Mouse (Mus musculus): ENCODE measurements at regions not wholly inside any gene's neighbourhood (a gene's known extent, or its start where the extent isn't known, plus 50 kb on each side); places are given as distances from the start of the nearest gene placed in this dataset.

GRCm38 (mm10) chr10:17518423-17519175 is 204.4 kb upstream of the Cited2 start:
- WGBS, result 77% methylated on average over 9 of the region's 9 CpGs

GRCm38 (mm10) chr10:17522026-17522541 is 200.9 kb upstream of the Cited2 start:
- no peaks in the 10 kb centered on the region for H3K27me3 ChIP-seq (replicated peaks)
- no peak for ATAC-seq (ENCODE audit: low FRiP score)
- H3K36me3 ChIP-seq, result no peaks in the 10 kb centered on the region
- no peak overlapping the region for H3K27ac ChIP-seq (replicated peaks)
- H3K9me3 ChIP-seq (replicated peaks), result no peaks in the 10 kb centered on the region
- no peak overlapping the region for H3K4me3 ChIP-seq (replicated peaks)
- H3K9ac ChIP-seq (replicated peaks), result no peak overlapping the region
- WGBS, result 15% methylated on average over 5 of the region's 5 CpGs
- no peak overlapping the region for H3K4me2 ChIP-seq
- H3K4me1 ChIP-seq, result no peaks in the 10 kb centered on the region

More at GRCm38 (mm10) chr10:17518423-17519175, 204.4 kb upstream of the Cited2 start:
- H3K4me2 ChIP-seq, result no peak overlapping the region
- no peak overlapping the region for H3K4me3 ChIP-seq (replicated peaks)
- no peaks in the 10 kb centered on the region for H3K36me3 ChIP-seq
- H3K27ac ChIP-seq (replicated peaks), result no peak overlapping the region
- ATAC-seq (ENCODE audit: low FRiP score), result no peak
- no peak overlapping the region for H3K9ac ChIP-seq (replicated peaks)
- no peaks in the 10 kb centered on the region for H3K27me3 ChIP-seq (replicated peaks)
- H3K4me1 ChIP-seq, result no peaks in the 10 kb centered on the region
- H3K9me3 ChIP-seq (replicated peaks), result no peaks in the 10 kb centered on the region

GRCm38 (mm10) chr10:17523558-17524328 is 199.3 kb upstream of the Cited2 start:
- H3K9me3 ChIP-seq (replicated peaks), result no peaks in the 10 kb centered on the region
- H3K4me2 ChIP-seq, result no peak overlapping the region
- H3K4me1 ChIP-seq, result no peaks in the 10 kb centered on the region
- no peaks in the 10 kb centered on the region for H3K27me3 ChIP-seq (replicated peaks)
- no peak overlapping the region for H3K27ac ChIP-seq (replicated peaks)
- no peaks in the 10 kb centered on the region for H3K36me3 ChIP-seq
- no peak overlapping the region for H3K9ac ChIP-seq (replicated peaks)
- 70% methylated on average over 6 of the region's 6 CpGs for WGBS
- ATAC-seq (ENCODE audit: low FRiP score), result no peak
- H3K4me3 ChIP-seq (replicated peaks), result no peak overlapping the region

- no peaks in the 10 kb centered on the region for H3K36me3 ChIP-seq
- no peaks in the 10 kb centered on the region for H3K9me3 ChIP-seq (replicated peaks)
- 41% methylated on average over 4 of the region's 4 CpGs for WGBS
- H3K4me1 ChIP-seq, result no peaks in the 10 kb centered on the region
- no peaks in the 10 kb centered on the region for H3K27me3 ChIP-seq (replicated peaks)
- no peak overlapping the region for H3K4me3 ChIP-seq (replicated peaks)
- H3K4me2 ChIP-seq, result no peak overlapping the region
- H3K9ac ChIP-seq (replicated peaks), result no peak overlapping the region
- H3K27ac ChIP-seq (replicated peaks), result no peak overlapping the region
- no peak for ATAC-seq (ENCODE audit: low FRiP score)
Observed at GRCm38 (mm10) chr10:17527151-17527737, 195.8 kb upstream of the Cited2 start.

- Histone ChIP-seq H3K4me2 (no peak overlapping the region), H3K4me1 (no peaks in the 10 kb centered on the region), H3K36me3 (no peaks in the 10 kb centered on the region), H3K9ac (replicated peaks) (no peak overlapping the region), H3K27ac (replicated peaks) (no peak overlapping the region), H3K27me3 (replicated peaks) (no peaks in the 10 kb centered on the region), H3K4me3 (replicated peaks) (no peak overlapping the region), H3K9me3 (replicated peaks) (no peaks in the 10 kb centered on the region)
- ATAC-seq (ENCODE audit: low FRiP score), result no peak
- WGBS, result 84% methylated on average over 2 of the region's 2 CpGs
Observed at GRCm38 (mm10) chr10:17528116-17528515, 194.9 kb upstream of the Cited2 start.

- H3K9ac ChIP-seq (replicated peaks), result no peak overlapping the region
- no peaks in the 10 kb centered on the region for H3K4me1 ChIP-seq
- H3K4me3 ChIP-seq (replicated peaks), result no peak overlapping the region
- H3K4me2 ChIP-seq, result no peak overlapping the region
- no peaks in the 10 kb centered on the region for H3K9me3 ChIP-seq (replicated peaks)
- no peak overlapping the region for H3K27ac ChIP-seq (replicated peaks)
- H3K27me3 ChIP-seq (replicated peaks), result no peaks in the 10 kb centered on the region
- no peak for ATAC-seq (ENCODE audit: low FRiP score)
- no peaks in the 10 kb centered on the region for H3K36me3 ChIP-seq
- 84% methylated on average over 6 of the region's 6 CpGs for WGBS
Observed at GRCm38 (mm10) chr10:17528846-17529245, 194.2 kb upstream of the Cited2 start.

GRCm38 (mm10) chr10:17529851-17530509 is 193.0 kb upstream of the Cited2 start:
- Histone ChIP-seq H3K4me2 (no peak overlapping the region), H3K4me1 (no peaks in the 10 kb centered on the region), H3K9me3 (replicated peaks) (no peaks in the 10 kb centered on the region), H3K36me3 (no peaks in the 10 kb centered on the region), H3K4me3 (replicated peaks) (no peak overlapping the region), H3K27me3 (replicated peaks) (no peaks in the 10 kb centered on the region), H3K27ac (replicated peaks) (no peak overlapping the region), H3K9ac (replicated peaks) (no peak overlapping the region)
- no peak for ATAC-seq (ENCODE audit: low FRiP score)
- whole genome bisulfite sequencing, result 97% methylated on average over 4 of the region's 4 CpGs

- no peaks in the 10 kb centered on the region for H3K36me3 ChIP-seq
- no peaks in the 10 kb centered on the region for H3K9me3 ChIP-seq (replicated peaks)
- no peak for ATAC-seq (ENCODE audit: low FRiP score)
- no peaks in the 10 kb centered on the region for H3K27me3 ChIP-seq (replicated peaks)
- no peak overlapping the region for H3K27ac ChIP-seq (replicated peaks)
- no peak overlapping the region for H3K4me3 ChIP-seq (replicated peaks)
- H3K9ac ChIP-seq (replicated peaks), result no peak overlapping the region
- H3K4me1 ChIP-seq, result no peaks in the 10 kb centered on the region
- 86% methylated on average over 3 of the region's 3 CpGs for WGBS
- H3K4me2 ChIP-seq, result no peak overlapping the region
Observed at GRCm38 (mm10) chr10:17531021-17531420, 192.0 kb upstream of the Cited2 start.

- 97% methylated on average over 6 of the region's 6 CpGs for WGBS
Observed at GRCm38 (mm10) chr10:17538944-17539533, 184.0 kb upstream of the Cited2 start.

GRCm38 (mm10) chr10:17540404-17541375 is 182.3 kb upstream of the Cited2 start:
- Histone ChIP-seq H3K27ac (replicated peaks) (no peak overlapping the region), H3K4me2 (no peak overlapping the region), H3K4me1 (no peaks in the 10 kb centered on the region), H3K4me3 (replicated peaks) (no peak overlapping the region), H3K9ac (replicated peaks) (no peak overlapping the region), H3K9me3 (replicated peaks) (no peaks in the 10 kb centered on the region), H3K27me3 (replicated peaks) (no peaks in the 10 kb centered on the region), H3K36me3 (no peaks in the 10 kb centered on the region)
- WGBS, result 80% methylated on average over 6 of the region's 6 CpGs
- no peak for ATAC-seq (ENCODE audit: low FRiP score)

More at GRCm38 (mm10) chr10:17538944-17539533, 184.0 kb upstream of the Cited2 start:
- Histone ChIP-seq H3K4me1 (no peaks in the 10 kb centered on the region), H3K36me3 (no peaks in the 10 kb centered on the region), H3K9me3 (replicated peaks) (no peaks in the 10 kb centered on the region), H3K4me2 (no peak overlapping the region), H3K9ac (replicated peaks) (no peak overlapping the region), H3K4me3 (replicated peaks) (no peak overlapping the region), H3K27ac (replicated peaks) (no peak overlapping the region), H3K27me3 (replicated peaks) (no peaks in the 10 kb centered on the region)
- no peak for ATAC-seq (ENCODE audit: low FRiP score)

Measured in neural tube, embryonic 15.5 days (tissue).